Mouse (Mus musculus) cerebellum, postnatal 4 days (tissue): ENCODE measurements around the gene Ehhadh.
A peak's percentile ranks its signal among the peaks of the same experiment; 100 is the strongest.

Source experiments
- DNase-seq, 2 experiments: peaks; one replicate each; pipeline ENCODE4 v3.0.0; 2022; ENCODE audit warnings: low spot score in 2 of 2, mixed read lengths in 1 of 2

The Ehhadh gene

DNA sequence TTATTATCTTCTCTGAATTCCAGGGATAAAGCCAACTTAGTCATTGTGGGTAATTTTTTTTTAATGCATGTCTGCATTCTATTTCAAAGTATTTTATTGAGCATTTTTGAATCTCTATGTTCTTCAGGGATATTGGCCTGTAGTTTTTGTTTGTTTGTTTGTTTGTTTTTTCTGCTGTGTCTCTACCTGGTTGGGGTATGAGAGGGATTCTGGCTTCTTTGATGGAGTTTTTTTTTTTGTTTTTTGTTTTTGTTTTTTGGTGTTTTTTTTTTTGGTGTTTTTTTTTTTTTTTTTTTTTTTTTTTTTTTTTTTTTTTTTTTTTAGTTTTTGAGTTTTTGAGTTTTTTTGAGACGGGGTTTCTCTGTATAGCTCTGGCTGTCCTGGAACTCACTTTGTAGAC is 52.0 kb downstream of the Ehhadh start:
- DNase-seq: no peak

DNA sequence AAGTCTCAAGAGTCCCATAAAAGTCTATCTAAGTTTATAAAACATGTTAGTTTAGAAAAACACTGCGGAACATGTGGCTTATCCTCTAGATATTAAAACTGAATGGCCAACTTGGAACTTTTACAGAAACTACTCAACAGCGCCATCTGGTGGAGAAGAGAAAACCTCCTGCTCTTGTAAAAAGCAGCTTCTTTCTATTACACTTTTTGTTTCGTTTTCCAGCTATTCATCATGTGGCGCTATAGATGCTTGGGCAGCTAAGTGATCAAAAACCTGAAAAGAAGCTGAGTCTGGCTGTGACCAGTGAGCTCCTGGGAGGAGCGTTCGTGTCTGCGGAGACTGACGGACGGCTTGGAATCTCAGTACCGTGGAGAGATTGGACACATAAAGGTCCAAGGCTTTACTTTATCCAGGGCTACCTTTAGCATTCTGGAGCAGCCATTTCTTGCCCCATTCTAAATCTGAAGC is 59.7 kb downstream of the Ehhadh start:
- DNase-seq: peak; percentile 50 to 79

DNA sequence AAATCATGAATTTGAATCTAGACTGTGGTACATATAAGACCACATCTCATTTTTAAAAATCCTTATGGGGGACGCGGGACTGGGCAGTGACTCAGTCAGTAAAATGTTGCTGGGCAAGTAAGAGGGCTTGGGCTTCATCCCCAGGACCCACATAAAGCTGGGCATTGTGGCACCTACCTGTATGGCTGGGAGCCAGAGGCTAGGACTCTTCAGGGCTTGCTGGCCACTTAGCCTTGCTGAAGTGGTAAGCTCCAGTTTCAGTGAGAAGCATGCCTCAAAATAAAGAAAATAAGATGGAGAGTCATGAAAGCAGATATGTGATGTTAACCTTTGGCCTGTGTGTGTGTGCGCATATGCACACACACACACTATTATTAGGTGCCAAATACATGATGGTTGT is 60.2 kb downstream of the Ehhadh start:
- no peak for DNase-seq

DNA sequence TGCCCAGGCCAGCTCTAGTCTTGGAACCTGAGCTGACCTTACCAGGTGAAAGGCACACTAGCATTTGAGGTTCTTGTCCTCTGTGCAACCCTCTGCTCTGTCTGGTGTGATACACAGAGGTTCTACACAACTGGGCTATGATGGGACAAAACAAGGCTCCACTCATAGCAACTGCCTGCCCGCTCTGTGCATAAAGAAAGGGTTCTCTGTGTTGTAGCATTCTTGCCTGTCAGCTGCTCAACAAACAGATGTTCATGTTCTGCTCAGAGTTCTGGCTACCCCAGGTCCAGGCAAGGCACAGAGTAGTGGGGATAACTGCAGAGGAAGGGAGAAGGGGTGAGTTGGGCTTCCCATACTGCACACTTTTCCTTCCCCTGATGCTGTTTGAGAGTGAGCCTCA is 63.3 kb downstream of the Ehhadh start:
- DNase-seq: no peak

DNA sequence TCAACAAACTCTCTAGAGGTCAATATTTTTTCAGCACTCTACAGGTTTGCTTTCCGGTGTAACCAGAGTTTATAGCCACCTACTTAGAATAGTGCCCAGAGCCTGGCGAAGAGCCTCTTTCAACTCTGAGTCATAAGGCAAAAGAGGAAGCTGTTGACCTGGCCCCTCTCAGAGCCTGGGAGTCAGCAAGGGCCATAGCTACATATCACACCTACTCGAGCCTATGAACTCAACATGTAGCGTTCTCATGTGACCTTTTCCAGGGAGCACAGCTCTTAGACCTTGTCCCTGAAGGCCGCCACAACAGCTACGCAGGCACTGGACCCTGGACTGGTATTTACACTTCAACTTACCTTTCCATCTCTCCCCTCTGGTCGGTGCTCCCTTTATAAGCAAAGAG is 67.8 kb downstream of the Ehhadh start:
- DNase-seq: no peak

DNA sequence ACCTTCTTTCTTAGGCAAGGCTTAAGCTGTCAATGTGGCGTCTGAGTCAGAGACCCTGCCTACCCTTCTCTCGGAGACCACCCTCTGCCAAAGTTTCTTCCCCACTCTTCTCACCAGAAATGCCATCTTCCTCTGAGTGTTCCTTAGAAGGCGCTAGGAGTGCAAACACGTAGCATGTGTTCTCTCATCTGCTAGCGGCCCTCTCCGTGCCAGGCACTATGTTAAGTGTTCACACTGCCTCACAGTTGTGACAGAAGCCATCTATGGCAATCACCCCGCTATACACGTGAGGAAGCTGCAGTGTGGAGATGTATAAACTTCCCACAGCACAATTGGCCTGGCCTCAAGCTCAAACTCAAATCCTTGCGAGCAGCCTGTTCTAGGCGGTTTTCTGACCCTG is 73.1 kb downstream of the Ehhadh start:
- DNase-seq: no peak
